Mouse (Mus musculus): ENCODE results near the gene Slc7a6.
A peak's percentile ranks its signal among the peaks of the same experiment; 100 is the strongest.
"Not testable (repeated sequence)": the region's sequence is repeated elsewhere in the genome, so short reads cannot be mapped to it uniquely, and the experiment has no call there.

The Slc7a6 gene

DNA sequence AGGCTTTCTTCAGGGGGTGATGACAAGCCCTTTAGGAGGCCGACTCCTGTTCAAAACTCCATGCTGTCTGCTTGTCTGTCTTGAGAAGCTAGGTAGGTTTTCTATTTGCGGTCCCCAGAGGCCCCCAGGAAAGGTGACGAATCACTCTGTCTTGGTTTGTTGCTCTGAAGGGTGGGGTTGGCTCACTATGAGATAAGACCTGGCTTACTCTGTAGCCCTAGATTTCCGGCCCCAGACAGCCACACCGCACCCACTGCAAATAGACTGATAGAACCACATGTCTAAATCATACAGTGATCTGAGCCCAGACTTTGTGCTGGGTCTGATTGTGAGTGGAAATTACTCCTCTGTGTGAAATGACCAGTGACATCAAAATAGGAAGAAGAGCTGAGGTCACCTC lies 23.0 kb downstream of the Slc7a6 start:
- no peak for DNase-seq

GRCm38 (mm10) chr8:106193162-106193561 lies 24.5 kb downstream of the Slc7a6 start:
- no peak for DNase-seq

- no peak for DNase-seq
Observed at GRCm38 (mm10) chr8:106194062-106194461, 25.4 kb downstream of the Slc7a6 start.

DNA sequence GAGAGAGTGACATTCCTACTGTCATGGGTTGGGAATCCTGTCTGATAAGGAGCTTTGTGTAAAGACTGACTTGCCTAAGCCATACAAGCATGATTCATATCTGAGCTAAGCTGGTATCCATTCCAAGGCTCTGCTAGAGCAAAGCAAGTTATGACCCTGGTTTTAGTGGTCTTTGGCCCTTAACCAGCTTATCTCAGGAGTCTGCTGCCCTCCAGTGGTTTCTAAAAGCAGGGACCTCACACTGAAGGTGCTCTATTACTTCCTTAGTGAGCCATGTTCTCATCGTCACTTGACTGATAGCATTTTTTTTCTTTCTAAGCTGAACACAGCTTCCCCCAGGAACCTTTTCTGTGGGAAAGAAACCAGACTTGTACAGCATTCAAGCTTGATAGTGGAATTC lies 30.1 kb downstream of the Slc7a6 start:
- DNase-seq = no peak

- DNase-seq = not testable (repeated sequence)
Observed at GRCm38 (mm10) chr8:106199596-106199995, 30.9 kb downstream of the Slc7a6 start.

DNA sequence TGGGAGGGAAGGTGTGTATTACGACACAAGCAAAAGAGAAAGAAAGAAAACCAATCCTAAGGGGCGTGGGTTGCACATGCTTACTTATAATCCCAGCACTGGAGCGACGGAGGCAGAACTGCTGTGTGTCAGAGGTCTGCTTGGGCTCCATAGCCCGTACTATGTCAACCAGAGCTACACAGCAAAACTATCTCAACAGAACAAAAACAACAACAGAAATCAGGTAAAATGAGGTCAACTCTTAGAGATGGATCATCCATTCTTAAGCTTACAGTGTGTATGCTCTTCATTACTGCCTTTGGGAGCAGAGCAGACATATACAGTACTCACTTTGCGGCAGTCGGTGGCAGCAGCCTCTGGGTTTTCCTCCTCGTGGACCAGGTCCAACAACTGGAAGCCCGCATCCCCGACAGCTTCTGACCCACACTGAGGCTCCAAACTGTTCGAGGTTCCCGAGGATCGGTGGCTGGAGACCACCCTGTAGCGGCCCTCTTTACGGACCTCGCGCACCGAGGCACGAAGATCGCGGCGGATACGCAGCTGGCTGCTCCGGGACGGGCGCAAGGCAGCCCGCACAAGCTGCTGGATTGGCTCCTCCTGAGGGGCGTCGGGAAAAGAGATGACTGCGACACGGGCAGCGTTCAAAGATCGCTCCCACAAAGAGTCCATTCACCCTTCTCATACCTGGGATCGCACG lies 41.5 kb downstream of the Slc7a6 start:
- no peak for DNase-seq

DNA sequence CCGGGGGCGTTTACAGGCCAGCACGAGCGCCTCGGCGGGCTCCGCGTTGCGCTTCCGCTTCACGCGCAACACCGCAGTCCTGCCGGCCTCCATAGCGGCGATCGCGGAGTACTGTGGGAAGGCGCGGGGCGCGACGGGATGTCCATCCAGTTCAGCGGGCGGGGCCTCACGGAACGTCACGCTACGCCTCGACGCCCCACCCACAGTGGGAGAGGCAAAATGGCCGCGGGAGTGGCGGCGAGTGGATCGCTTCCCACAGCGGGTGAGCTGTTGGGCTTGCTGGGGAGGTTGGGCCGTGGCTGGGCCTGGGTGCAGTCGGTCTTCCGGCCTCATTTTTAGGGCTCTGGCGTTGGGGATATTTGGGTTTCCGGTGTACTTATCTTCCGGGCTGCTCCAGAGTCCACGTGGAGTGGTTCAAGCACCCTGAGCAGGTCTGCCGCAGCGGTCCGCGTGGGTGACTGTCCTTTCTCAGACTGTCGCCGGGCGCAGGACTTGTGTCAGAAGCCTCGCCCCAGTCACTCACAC lies 42.2 kb downstream of the Slc7a6 start, which contains the start of the genes Slc7a6os and Prmt7:
Gene Slc7a6os (minus strand): TSS at position 115 of the 525 bp plus-strand sequence.
Gene Prmt7 (plus strand): TSS at position 116 of the 525 bp plus-strand sequence.
- peak; percentile 95 for DNase-seq

- no peak for DNase-seq
Observed at GRCm38 (mm10) chr8:106211421-106211820, 42.8 kb downstream of the Slc7a6 start.

DNA sequence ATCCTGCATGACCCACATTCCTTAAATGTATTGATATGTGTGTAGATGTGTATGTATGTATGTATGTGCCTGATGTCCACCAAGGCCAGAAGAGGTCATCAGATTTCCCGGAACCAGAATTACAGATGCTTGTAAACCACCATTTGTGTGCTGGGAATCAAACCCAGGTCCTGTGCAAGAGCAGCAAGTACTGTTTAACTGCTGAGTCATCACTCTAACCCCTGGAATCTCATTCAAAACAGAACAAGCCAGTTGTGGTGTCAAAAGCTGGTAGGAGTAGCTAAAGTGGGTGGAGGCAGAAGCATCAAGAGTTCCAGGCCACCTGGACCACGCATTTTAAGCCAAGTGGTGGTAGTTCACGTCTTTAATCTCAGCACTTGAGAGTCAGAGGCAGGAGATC lies 45.3 kb downstream of the Slc7a6 start:
- no peak for DNase-seq

DNA sequence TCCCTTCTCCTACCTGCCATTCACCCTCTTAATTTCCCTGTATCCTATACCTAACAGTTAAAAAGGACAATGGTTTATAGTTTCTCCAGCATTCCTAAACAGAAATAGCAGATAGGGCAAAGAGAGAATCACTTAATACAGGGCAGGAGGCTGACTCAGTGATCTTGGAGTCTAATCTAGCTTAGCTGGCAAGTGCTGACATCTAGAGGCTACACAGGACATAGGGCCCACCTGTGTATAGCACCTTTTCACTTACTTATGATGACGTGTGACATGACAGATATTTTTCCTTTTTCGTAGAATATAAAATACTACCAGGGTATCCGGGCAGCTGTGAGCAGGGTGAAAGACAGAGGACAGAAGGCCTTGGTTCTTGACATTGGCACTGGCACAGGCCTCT lies 51.0 kb downstream of the Slc7a6 start:
- DNase-seq = no peak

GRCm38 (mm10) chr8:106226589-106226988 lies 57.9 kb downstream of the Slc7a6 start:
- peak; percentile 67 for DNase-seq

- DNase-seq = no peak
Observed at GRCm38 (mm10) chr8:106231536-106231935, 62.9 kb downstream of the Slc7a6 start.

DNA sequence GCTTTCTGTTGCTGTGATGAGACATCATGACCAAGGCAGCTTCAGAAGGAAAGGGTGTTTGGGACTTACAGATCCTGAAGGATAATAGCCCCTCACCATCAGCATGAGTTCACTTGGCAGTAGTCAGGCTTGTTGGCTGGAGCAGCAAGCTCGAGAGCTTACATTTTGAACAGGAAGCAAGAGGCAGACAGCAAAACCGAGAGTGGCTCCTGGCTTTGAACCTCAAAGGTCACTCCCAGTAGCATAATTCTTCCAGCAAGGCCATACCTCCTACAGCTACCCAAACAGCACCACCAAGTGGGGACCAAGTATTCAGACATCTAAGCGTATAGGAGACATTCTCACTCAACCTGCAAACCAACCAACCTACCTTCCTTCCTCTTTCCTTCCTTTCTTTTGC lies 64.1 kb downstream of the Slc7a6 start:
- no peak for DNase-seq

GRCm38 (mm10) chr8:106234567-106235261 lies 66.1 kb downstream of the Slc7a6 start:
- no peak for DNase-seq

DNA sequence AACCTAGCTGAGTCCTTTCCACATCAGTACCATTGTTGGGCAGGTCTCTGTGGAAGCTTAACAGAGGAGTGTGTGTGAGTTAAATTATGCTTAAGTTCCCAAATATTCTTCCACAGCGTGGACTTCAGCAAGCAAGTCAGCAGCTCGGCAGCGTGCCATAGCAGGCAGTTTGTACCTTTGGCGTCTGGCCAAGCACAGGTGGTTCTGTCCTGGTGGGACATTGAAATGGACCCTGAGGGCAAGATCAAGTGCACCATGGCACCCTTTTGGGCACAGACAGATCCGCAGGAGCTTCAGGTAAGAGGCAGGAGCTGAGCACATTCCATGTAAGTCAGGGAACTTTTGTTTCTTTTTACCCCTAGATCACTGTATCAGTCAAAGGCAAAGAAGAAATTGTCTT lies 68.4 kb downstream of the Slc7a6 start:
- no peak for DNase-seq

Measured in right cerebral cortex, postnatal 4 days (tissue).